Mouse (Mus musculus) small intestine, adult 2 months (tissue): ENCODE data around the gene Tmem231.

ENCODE experiments used
- CTCF ChIP-seq: fragments of 200-500 bp; IDR thresholded peaks from 2 replicates; pipeline ENCODE4 v1.5.1; 2012; ENCODE audit warnings: low read depth, mild to moderate bottlenecking, control low read depth, inconsistent platforms, low read length, moderate library complexity, mixed read lengths; ENCODE audit not compliant: insufficient replicate concordance, insufficient read length; ENCODE audit errors: extremely low read depth
- POLR2A ChIP-seq: fragments of 200-500 bp; IDR thresholded peaks from 2 replicates; pipeline ENCODE4 v1.6.1; 2012; ENCODE audit warnings: low read depth, mild to moderate bottlenecking, control low read depth, inconsistent platforms, low read length, moderate library complexity

DNA sequence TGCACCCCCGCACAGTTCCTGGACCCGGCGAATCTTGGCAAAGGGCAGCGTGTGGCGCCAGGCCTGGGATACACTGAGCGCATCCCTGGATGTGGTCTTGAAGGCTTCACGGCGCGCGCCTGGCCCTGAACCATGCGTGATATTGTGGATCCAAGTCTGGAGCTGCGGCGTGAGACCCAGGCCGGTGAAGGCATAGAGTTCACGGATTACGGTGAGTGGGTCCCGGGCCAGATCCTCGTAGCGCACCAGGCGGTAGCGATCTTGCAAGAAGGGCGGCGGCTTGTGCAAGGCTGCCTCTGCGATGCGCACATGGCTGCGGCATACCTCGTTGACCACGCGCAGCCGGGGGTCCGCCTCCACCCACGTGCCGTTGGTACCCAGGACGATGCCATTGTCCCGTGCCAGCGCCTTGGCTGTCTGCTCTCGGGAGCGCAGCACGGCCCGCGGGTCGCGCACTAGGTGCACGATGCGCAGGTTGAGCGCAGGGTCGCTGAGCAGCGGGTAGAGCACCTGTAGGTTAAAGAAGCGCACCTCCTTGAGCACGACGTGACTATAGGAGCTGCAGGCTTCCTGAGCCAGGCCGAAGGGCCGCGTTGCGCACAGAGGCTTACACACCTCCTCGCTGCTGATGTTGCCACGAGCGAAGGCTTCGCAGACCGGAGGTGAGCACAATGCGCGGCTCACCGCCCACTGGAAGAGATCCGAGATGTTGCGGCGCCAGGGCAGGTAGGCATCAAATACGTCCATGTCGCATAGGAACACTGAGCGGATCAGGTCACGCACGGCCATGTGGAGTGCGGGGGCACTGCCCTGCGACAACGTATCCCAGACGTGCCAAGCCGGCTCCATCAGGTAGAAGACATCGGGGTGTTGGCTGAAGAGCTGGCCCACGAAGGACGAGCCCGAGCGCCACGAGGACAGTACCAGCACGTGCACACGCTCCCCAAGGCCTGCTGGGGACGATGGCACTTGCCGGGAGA is 43.5 kb downstream of the Tmem231 start:
- TF ChIP-seq POLR2A, result no peak
- no peak for TF ChIP-seq CTCF
